Mouse (Mus musculus): ENCODE results near the gene Actg2. TPM values are rescaled to one million over a fixed set of nuclear protein-coding genes. Genes with fewer than 3 reads are reported as not detected.
A peak's percentile ranks its signal among the peaks of the same experiment; 100 is the strongest.

The Actg2 gene
- polyA plus RNA-seq, 1 experiment = 108 TPM

DNA sequence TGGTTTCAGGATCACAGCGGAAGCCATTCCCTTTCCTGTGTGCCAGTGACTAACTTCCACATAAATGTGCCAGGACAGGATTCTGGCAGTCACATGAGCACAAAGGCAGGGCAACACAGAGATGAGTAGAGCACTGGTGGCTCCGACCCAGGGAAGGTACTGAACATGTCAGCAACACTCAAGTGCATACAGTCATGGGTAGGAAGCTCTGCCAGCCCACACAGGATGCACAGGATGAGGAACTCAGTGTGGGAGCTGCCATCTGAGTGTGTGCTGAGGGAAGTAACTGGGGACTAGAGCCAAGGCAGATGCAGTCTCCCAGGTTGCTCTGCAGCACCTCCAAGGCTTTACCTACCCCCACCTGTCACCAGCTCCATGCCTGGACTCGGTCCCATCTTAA lies 33.4 kb downstream of the Actg2 start:
- Histone ChIP-seq H3K4me1 (ENCODE audit: control insufficient read depth, insufficient read depth, low read length) (peaks cover 15% of the 10 kb centered on the region), H3K4me3 (replicated peaks; ENCODE audit: extremely low read depth, low read depth, low read length) (no peak overlapping the region)
- TF ChIP-seq POLR2A (IDR thresholded peaks at IDR 0.05; ENCODE audit: borderline replicate concordance, extremely low read depth, low read depth, low read length) (0 out of 2 replicates have a peak, but pooled peaks have one; percentile 25), CTCF (IDR thresholded peaks at IDR 0.05; ENCODE audit: insufficient read depth, low read length) (no peak)
- WGBS = 51% methylated on average over 3 of the region's 3 CpGs
- no peak for DNase-seq

DNA sequence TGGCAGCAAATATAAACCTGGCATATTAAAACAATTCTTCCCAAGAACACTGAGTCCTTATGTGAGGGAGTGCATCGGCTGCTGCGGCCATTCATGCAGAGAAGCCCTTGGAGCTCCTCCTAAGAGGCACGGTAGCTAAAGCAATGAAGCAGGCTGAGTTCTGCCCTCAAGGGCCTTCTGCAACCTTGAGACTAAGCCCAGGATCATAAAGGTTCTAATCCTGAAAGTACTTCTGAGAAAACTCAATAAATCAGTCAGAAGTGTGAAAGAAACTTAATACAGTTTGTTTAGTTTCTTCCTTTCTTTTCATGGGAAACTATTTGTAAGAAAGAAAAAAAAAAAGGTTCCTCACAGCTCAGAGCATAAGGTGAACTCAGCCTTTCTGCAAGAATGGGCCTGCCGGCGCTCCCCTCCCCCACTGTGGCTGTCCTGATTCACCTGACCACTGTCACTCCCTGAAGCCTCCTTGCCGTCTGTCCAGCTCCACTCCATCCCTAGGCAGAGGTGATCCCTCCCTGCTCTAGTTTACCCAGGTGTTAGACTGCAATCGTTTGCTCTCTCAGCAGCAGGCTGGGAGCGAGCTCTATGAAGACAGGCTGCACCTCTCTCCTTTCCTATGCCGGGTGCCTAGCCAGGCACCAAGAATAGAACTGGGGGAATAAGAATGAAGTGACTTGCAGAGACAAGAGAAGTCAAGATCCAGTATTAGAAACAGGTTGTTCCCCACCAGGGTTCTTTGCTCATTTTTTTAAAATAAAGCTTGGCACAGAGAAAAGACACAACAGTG lies 34.3 kb downstream of the Actg2 start:
- H3K4me3 ChIP-seq (replicated peaks; ENCODE audit: extremely low read depth, low read depth, low read length) = no peak overlapping the region
- no peak for DNase-seq
- WGBS = 73% methylated on average over 9 of the region's 9 CpGs
- peaks cover 16% of the 10 kb centered on the region for H3K4me1 ChIP-seq (ENCODE audit: control insufficient read depth, insufficient read depth, low read length)
- TF ChIP-seq CTCF (IDR thresholded peaks at IDR 0.05; ENCODE audit: insufficient read depth, low read length) = no peak
- TF ChIP-seq POLR2A (IDR thresholded peaks at IDR 0.05; ENCODE audit: borderline replicate concordance, extremely low read depth, low read depth, low read length) = no peak

DNA sequence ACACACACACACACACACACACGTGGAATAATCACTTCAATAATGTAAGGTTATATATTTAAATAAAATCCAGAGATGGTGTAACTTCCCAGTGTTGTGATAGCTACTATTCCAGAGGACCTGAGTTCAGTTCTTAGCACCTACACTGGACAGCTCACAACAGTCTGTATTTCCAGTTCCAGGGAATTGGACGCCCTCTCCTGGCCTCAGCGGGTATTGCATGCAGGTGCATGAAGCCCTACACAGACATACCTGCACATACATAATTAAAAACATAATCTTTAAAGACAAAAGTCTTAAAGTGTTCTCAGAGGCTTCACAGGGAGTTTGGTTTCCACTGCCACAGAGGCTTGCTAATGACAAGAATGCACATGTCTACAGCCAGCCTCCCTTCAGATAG lies 35.6 kb downstream of the Actg2 start:
- no peak for DNase-seq
- TF ChIP-seq CTCF (IDR thresholded peaks at IDR 0.05; ENCODE audit: insufficient read depth, low read length) (peak; percentile 43; the same call in 1 of the 2 replicates), POLR2A (IDR thresholded peaks at IDR 0.05; ENCODE audit: borderline replicate concordance, extremely low read depth, low read depth, low read length) (no peak)
- H3K4me1 ChIP-seq (ENCODE audit: control insufficient read depth, insufficient read depth, low read length) = peaks cover 22% of the 10 kb centered on the region
- no peak overlapping the region for H3K4me3 ChIP-seq (replicated peaks; ENCODE audit: extremely low read depth, low read depth, low read length)
- WGBS = 70% methylated on average over 3 of the region's 3 CpGs

DNA sequence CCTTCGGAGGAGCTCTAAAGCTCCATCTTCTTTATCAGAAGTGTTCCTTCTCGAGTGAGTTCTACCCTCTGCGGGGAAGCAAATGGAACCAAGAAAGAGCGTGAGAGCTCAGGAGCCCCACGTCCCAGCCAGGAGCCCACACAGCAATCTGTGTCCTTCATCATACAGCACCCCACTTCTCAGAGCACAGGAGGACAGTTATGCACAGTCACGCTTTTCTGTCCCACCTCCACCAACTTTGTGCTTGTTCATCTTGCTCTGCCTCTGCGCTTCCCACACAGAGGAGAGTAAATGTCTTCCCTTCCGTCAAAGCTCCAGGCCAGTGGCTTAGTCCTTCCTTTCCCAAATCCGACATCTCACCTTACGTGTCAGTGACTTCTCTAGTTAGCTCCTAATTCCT lies 37.0 kb downstream of the Actg2 start:
- no peak for TF ChIP-seq POLR2A (IDR thresholded peaks at IDR 0.05; ENCODE audit: borderline replicate concordance, extremely low read depth, low read depth, low read length)
- no peak for TF ChIP-seq CTCF (IDR thresholded peaks at IDR 0.05; ENCODE audit: insufficient read depth, low read length)
- no peak for DNase-seq
- 94% methylated on average over 10 of the region's 10 CpGs for WGBS
- Histone ChIP-seq H3K4me3 (replicated peaks; ENCODE audit: extremely low read depth, low read depth, low read length) (no peak overlapping the region), H3K4me1 (ENCODE audit: control insufficient read depth, insufficient read depth, low read length) (peaks cover 19% of the 10 kb centered on the region)

DNA sequence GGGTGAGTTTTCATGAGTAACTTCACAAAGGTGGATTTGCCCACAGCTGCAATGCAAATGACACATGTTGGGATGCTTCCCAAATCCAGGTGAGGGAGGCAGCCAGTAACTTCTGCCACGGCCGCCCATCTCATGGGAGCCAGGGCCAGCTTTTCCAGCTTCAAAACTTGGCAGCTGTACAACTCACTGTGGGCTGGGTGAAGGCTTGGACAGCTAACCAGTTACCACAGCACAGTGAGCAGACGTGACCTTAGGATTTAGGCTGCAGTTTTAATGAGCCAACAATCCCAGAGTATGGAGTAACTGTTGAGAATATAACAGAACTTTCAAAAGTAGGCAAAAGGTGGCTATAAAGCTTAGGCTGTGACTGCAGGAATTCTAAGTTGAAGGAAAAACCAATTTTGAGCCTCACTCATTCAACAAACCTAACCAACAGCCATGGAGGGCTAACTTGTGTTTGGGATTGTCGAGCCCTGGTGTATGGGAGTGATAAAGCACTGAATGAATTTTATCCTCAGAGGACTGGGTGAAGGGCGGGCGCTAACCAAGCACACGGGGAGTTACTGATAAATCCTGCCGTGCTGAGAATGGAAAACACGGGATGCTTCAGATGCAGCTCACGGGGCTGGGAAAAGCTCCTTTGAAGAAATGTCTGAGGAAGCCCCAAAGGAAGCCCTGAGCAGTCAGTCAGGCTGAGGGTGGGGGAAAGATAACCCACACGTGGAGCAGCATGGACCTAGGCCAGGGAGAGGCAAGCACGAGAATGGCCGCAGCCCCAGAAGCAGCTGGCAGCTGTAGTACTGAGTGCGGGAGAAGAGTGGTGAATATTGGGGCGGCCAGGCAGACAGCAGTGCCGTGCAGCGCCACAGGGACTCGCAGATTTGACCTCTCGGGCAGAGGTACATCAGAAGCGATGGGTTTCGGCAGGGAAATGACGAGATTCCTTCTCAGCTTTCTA lies 39.0 kb downstream of the Actg2 start:
- TF ChIP-seq POLR2A (IDR thresholded peaks at IDR 0.05; ENCODE audit: borderline replicate concordance, extremely low read depth, low read depth, low read length) (no peak), CTCF (IDR thresholded peaks at IDR 0.05; ENCODE audit: insufficient read depth, low read length) (no peak)
- Histone ChIP-seq H3K4me1 (ENCODE audit: control insufficient read depth, insufficient read depth, low read length) (peaks cover 13% of the 10 kb centered on the region; the same call in 1 of the 2 replicates), H3K4me3 (replicated peaks; ENCODE audit: extremely low read depth, low read depth, low read length) (no peak overlapping the region)
- 67% methylated on average over 22 of the region's 22 CpGs for WGBS
- DNase-seq = no peak

DNA sequence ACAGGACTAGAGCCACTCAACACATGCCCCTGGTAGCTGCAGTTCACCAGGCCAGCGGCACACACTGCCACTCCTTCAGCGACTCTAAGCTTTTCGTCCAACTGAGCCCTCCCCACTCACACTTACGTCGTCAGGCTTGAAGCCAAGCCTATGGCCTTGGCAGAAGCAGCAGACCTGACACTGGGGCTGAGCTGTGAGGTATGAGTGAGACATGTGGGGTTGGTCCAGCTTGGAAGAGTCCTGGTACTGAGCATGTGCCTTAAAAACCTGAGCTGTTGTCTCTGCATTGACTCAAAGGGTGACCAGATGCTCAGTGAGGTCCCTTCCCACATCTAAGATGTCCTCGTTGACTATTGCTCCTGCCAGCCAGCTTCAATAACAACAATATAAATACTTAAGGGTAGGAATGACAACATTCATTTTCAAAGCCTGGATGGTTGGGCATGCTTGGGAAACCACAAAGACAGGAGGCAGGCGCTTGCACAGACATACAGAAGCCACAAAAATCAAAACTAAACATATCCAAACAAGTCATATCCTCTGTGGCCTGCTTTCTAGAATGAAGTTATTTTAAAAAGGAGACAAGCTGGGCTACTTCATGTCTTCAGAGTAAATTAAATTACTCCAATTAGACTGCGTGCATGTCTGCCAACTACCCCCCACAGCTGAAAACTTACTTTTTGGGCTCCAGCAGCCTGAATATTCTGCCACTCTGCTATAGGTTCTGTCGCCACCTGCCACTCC lies 39.9 kb downstream of the Actg2 start:
- TF ChIP-seq POLR2A (IDR thresholded peaks at IDR 0.05; ENCODE audit: borderline replicate concordance, extremely low read depth, low read depth, low read length) (no peak), CTCF (IDR thresholded peaks at IDR 0.05; ENCODE audit: insufficient read depth, low read length) (no peak)
- H3K4me3 ChIP-seq (replicated peaks; ENCODE audit: extremely low read depth, low read depth, low read length) = no peak overlapping the region
- H3K4me1 ChIP-seq (ENCODE audit: control insufficient read depth, insufficient read depth, low read length) = peaks cover 9% of the 10 kb centered on the region; the same call in 1 of the 2 replicates
- WGBS = 61% methylated on average over 9 of the region's 9 CpGs
- no peak for DNase-seq

DNA sequence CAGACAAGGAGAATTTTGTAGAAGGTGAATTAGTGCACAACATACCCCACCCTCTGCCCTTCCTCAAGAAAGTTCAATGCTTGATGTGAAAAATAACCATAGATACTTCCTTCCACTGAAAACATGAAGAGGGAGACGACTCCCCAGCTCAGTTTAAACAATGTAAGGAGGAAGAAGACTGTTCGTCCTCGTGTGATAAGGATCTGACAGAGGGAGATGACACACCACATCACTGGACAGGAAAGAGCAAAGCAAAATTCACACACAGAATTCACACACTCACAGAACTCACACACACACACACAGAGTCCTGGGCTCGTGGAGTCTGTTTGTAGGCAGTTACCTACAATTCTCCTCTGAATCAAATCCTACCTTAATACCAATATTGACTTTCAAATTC lies 45.4 kb downstream of the Actg2 start:
- DNase-seq = no peak
- no peak for TF ChIP-seq CTCF (IDR thresholded peaks at IDR 0.05; ENCODE audit: insufficient read depth, low read length)
- TF ChIP-seq POLR2A (IDR thresholded peaks at IDR 0.05; ENCODE audit: borderline replicate concordance, extremely low read depth, low read depth, low read length) = no peak
- WGBS = 29% methylated on average over 4 of the region's 4 CpGs
- no peak overlapping the region for H3K4me3 ChIP-seq (replicated peaks; ENCODE audit: extremely low read depth, low read depth, low read length)
- peaks cover 3% of the 10 kb centered on the region for H3K4me1 ChIP-seq (ENCODE audit: control insufficient read depth, insufficient read depth, low read length)

DNA sequence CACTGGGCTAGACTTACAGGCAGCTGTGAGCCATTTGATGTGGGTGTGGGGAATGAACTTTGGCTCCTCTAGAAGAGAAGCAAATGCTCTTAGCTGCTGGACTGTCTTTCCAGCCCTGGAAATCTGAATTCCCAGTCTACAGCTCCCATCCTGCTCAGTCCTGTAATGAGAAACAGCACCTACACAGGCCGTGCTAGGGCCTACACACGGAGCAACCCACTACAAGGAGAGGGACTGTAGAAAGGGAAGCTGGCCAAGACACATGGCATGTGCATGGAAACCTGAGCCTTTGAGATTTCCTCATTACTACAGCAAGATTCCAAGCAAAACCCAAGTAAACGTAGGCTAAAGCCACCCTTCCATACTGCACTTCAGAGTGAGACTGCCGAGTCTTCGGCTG lies 47.9 kb downstream of the Actg2 start:
- DNase-seq = no peak
- TF ChIP-seq POLR2A (IDR thresholded peaks at IDR 0.05; ENCODE audit: borderline replicate concordance, extremely low read depth, low read depth, low read length) = no peak
- no peak for TF ChIP-seq CTCF (IDR thresholded peaks at IDR 0.05; ENCODE audit: insufficient read depth, low read length)
- H3K4me1 ChIP-seq (ENCODE audit: control insufficient read depth, insufficient read depth, low read length) = peaks cover 3% of the 10 kb centered on the region
- 83% methylated on average over 5 of the region's 5 CpGs for WGBS
- no peak overlapping the region for H3K4me3 ChIP-seq (replicated peaks; ENCODE audit: extremely low read depth, low read depth, low read length)

DNA sequence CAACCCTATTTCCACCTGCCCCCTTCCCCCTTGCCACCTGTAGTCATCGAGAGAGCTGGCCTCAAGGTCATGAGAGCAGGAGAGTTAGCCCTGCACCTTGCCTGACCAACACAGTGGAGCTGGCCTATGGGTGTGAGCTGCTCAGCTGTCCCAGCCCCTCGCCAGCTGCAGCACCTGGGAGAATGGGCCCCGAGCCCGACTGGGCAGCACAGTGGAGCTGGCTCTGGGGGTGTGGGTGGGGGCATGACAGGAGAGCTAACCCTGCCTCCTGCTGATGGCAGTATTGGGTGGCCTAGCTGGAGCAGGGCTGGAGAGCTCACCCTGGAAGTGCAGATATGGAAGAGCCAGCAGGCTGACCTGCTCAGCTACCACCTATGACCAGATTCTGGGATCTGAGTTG lies 48.8 kb downstream of the Actg2 start:
- TF ChIP-seq POLR2A (IDR thresholded peaks at IDR 0.05; ENCODE audit: borderline replicate concordance, extremely low read depth, low read depth, low read length) (no peak), CTCF (IDR thresholded peaks at IDR 0.05; ENCODE audit: insufficient read depth, low read length) (no peak)
- H3K4me3 ChIP-seq (replicated peaks; ENCODE audit: extremely low read depth, low read depth, low read length) = no peak overlapping the region
- WGBS = 86% methylated on average over 4 of the region's 4 CpGs
- DNase-seq = no peak
- H3K4me1 ChIP-seq (ENCODE audit: control insufficient read depth, insufficient read depth, low read length) = peaks cover 10% of the 10 kb centered on the region

Data from lung, adult 2 months (tissue).